Mouse (Mus musculus) liver, postnatal 0 days (tissue): ENCODE measurements around the gene Gm15517. TPM values are rescaled to one million over a fixed set of nuclear protein-coding genes. Genes with fewer than 3 reads are reported as not detected.
"Not testable (repeated sequence)": the region's sequence is repeated elsewhere in the genome, so short reads cannot be mapped to it uniquely, and the experiment has no call there.

ENCODE experiments used
- ATAC-seq: fragments of 200-750 bp; cut with Nextera tagmentation; 2 replicates; pipeline ENCODE4 v1.8.0; 2017; ENCODE audit warnings: mild to moderate bottlenecking, moderate library complexity
- DNase-seq: peaks from one replicate; pipeline ENCODE4 v3.0.0-alpha.2; 2016
- H3K27ac ChIP-seq: fragments of 300-500 bp; sonication (generic); 2 replicates; pipeline ENCODE4 v1.5.1; 2014; ENCODE audit warnings: antibody characterized with exemption, moderate library complexity, mild to moderate bottlenecking, low read depth
- H3K27me3 ChIP-seq: fragments of 300-500 bp; sonication (generic); 2 replicates; pipeline ENCODE4 v1.6.1; 2014; ENCODE audit warnings: low read length, control low read depth, mixed read lengths; ENCODE audit not compliant: insufficient read depth
- H3K36me3 ChIP-seq: fragments of 300-500 bp; sonication (generic); replicated peaks from 2 replicates; pipeline ENCODE4 v1.6.1; 2014; ENCODE audit warnings: mild to moderate bottlenecking, control low read depth, low read length, moderate library complexity, mixed read lengths; ENCODE audit not compliant: insufficient read depth
- H3K4me1 ChIP-seq: fragments of 300-500 bp; sonication (generic); 2 replicates; pipeline ENCODE4 v1.6.1; 2014; ENCODE audit warnings: antibody characterized with exemption, mild to moderate bottlenecking, control low read depth; ENCODE audit not compliant: insufficient read depth
- H3K4me2 ChIP-seq: fragments of 300-500 bp; sonication (generic); 2 replicates; pipeline ENCODE4 v1.6.1; 2014; ENCODE audit warnings: low read depth, mild to moderate bottlenecking, low read length, moderate library complexity, mixed read lengths
- H3K4me3 ChIP-seq: fragments of 300-500 bp; sonication (generic); 2 replicates; pipeline ENCODE4 v1.5.1; 2014; ENCODE audit warnings: low read depth, low read length
- H3K9ac ChIP-seq: fragments of 300-500 bp; sonication (generic); replicated peaks from 2 replicates; pipeline ENCODE4 v1.6.1; 2014; ENCODE audit warnings: mild to moderate bottlenecking, moderate library complexity
- H3K9me3 ChIP-seq: fragments of 300-500 bp; sonication (generic); 2 replicates; pipeline ENCODE4 v1.6.1; 2016; ENCODE audit warnings: mild to moderate bottlenecking, control low read depth, low read length, mixed read lengths
- CTCF ChIP-seq: sonication (generic); IDR thresholded peaks from 2 replicates; pipeline ENCODE4 v1.5.1; 2016; ENCODE audit warnings: antibody characterized with exemption, low read depth
- EP300 ChIP-seq: IDR thresholded peaks from 2 replicates; pipeline ENCODE4 v1.6.1; 2016; ENCODE audit warnings: antibody characterized with exemption, low read depth, mild to moderate bottlenecking
- WGBS: fragments of 180-500 bp; shearing (Covaris S2); extraction: QIAGEN DNeasy Blood & Tissue Kit; methylation state at CpG from one replicate; pipeline ENCODE4 v1.1.7; 2014; ENCODE audit not compliant: insufficient replicate concordance; 5-methylcytosine and 5-hydroxymethylcytosine counted together
- polyA plus RNA-seq: library from polyadenylated mRNA; unstranded; fragments of >200 nt; fragmentation: Nextera tagmentation; extraction: Ambion mirVana; gene quantifications from 2 replicates; pipeline ENCODE4 v1.2.1, GENCODE M21; 2015

Gene Gm15517
- polyA plus RNA-seq, 1 experiment from 2014 or later: not detected

DNA sequence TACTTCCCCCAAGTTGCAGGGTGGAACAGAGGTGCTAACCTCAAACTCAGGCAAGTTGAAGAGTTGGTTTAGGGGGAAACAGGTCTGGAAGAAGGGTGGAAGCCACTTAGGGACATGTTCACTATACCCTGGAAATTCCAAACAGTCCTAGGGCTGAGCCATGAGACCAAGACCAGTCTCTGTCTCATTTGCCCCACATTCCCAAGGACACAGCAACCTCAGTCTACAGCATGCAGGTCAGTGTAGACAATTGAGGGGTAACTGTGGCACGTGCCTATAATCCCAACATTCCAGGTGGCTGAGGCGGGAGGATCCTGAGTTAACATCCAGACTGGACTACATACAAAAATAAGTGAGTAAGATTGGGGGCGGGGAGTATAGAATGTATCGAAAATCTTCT lies 12.0 kb upstream of the Gm15517 start:
- no peak overlapping the region for H3K9ac ChIP-seq
- DNase-seq: no peak
- TF ChIP-seq CTCF: no peak
- no peak for TF ChIP-seq EP300
- H3K36me3 ChIP-seq: peaks cover 31% of the 10 kb centered on the region
- no peak overlapping the region for H3K4me2 ChIP-seq
- no peaks in the 10 kb centered on the region for H3K9me3 ChIP-seq
- H3K4me1 ChIP-seq: peaks cover 18% of the 10 kb centered on the region
- no peak overlapping the region for H3K27ac ChIP-seq
- no peak overlapping the region for H3K4me3 ChIP-seq
- ATAC-seq: no peak
- 81% methylated on average over 4 of the region's 4 CpGs for WGBS
- no peaks in the 10 kb centered on the region for H3K27me3 ChIP-seq

- H3K9me3 ChIP-seq, H3K4me1 ChIP-seq, H3K4me3 ChIP-seq, ATAC-seq, H3K9ac ChIP-seq, H3K4me2 ChIP-seq, DNase-seq, H3K27me3 ChIP-seq, H3K27ac ChIP-seq: not testable (repeated sequence)
- WGBS: 91% methylated on average over 17 of the region's 17 CpGs
- peaks cover 31% of the 10 kb centered on the region for H3K36me3 ChIP-seq
Measured at GRCm38 (mm10) chr7:44250732-44251275, 10.4 kb upstream of the Gm15517 start.

- H3K4me2 ChIP-seq: no peak overlapping the region
- peaks cover 31% of the 10 kb centered on the region for H3K36me3 ChIP-seq
- TF ChIP-seq EP300: no peak
- TF ChIP-seq CTCF: no peak
- H3K27ac ChIP-seq: no peak overlapping the region
- 75% methylated on average over 15 of the region's 15 CpGs for WGBS
- DNase-seq (no peak), ATAC-seq (no peak; the same call in 1 of the 2 replicates)
- H3K4me3 ChIP-seq: no peak overlapping the region
- no peaks in the 10 kb centered on the region for H3K9me3 ChIP-seq
- H3K9ac ChIP-seq: no peak overlapping the region
- H3K4me1 ChIP-seq: no peaks in the 10 kb centered on the region
- H3K27me3 ChIP-seq: no peaks in the 10 kb centered on the region
Measured at GRCm38 (mm10) chr7:44253023-44253616, 8.1 kb upstream of the Gm15517 start.

DNA sequence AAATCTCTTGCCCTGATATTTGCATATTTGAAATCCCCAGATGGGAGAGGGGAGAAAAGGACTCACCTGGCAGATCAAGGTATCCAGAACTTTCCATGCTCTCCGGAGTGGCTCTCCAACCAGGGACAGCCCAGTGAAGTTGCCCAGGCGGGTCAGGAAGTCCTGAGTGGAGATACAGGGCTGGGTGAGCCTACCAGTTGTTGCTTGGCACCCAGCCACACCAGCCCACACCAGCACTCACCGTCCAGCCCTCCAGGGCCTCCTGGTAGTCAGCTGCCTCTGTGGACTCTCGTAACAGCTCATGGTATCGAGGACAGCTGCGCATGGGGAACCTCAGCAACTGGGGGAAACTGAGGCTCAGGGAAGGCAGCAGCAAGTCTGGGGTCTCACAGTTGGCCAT lies 6.3 kb upstream of the Gm15517 start:
- H3K27me3 ChIP-seq: no peaks in the 10 kb centered on the region
- no peak overlapping the region for H3K4me2 ChIP-seq
- WGBS: 54% methylated on average over 6 of the region's 6 CpGs
- ATAC-seq (no peak), DNase-seq (no peak)
- H3K27ac ChIP-seq: no peak overlapping the region
- H3K9ac ChIP-seq: no peak overlapping the region
- TF ChIP-seq EP300 (no peak), CTCF (no peak)
- no peaks in the 10 kb centered on the region for H3K4me1 ChIP-seq
- peaks cover 20% of the 10 kb centered on the region for H3K36me3 ChIP-seq
- H3K4me3 ChIP-seq: no peak overlapping the region
- H3K9me3 ChIP-seq: no peaks in the 10 kb centered on the region

GRCm38 (mm10) chr7:44257278-44257677 lies 4.0 kb upstream of the Gm15517 start, which contains the start of gene Acp4:
TSS of gene Acp4 (minus strand) at chr7:44257378.
- H3K9ac ChIP-seq: no peak within 1 kb of the TSS
- H3K4me1 ChIP-seq: no peaks in the 10 kb centered on the region
- H3K27ac ChIP-seq: no peak within 1 kb of the TSS
- H3K9me3 ChIP-seq: no peaks in the 10 kb centered on the region
- DNase-seq (no peak), ATAC-seq (no peak)
- peaks cover 12% of the 10 kb centered on the region; the same call in 1 of the 2 replicates for H3K36me3 ChIP-seq
- no peak within 1 kb of the TSS for H3K4me3 ChIP-seq
- no peak within 1 kb of the TSS for H3K4me2 ChIP-seq
- 73% methylated on average over 4 of the region's 4 CpGs for WGBS
- H3K27me3 ChIP-seq: 0 out of 2 replicates have a peak, but pooled peaks cover 5% of the 10 kb centered on the region
- TF ChIP-seq CTCF (no peak), EP300 (no peak)

- ATAC-seq (no peak), DNase-seq (no peak)
- no peaks in the 10 kb centered on the region for H3K4me1 ChIP-seq
- peaks cover 11% of the 10 kb centered on the region; the same call in 1 of the 2 replicates for H3K27me3 ChIP-seq
- H3K27ac ChIP-seq: no peak overlapping the region
- no peak overlapping the region for H3K4me2 ChIP-seq
- H3K36me3 ChIP-seq: no peaks in the 10 kb centered on the region
- no peak overlapping the region for H3K4me3 ChIP-seq
- no peak overlapping the region for H3K9ac ChIP-seq
- 63% methylated on average over 6 of the region's 6 CpGs for WGBS
- H3K9me3 ChIP-seq: no peaks in the 10 kb centered on the region
- no peak for TF ChIP-seq CTCF
- TF ChIP-seq EP300: no peak
Measured at GRCm38 (mm10) chr7:44260410-44260809, 837 bp upstream of the Gm15517 start.
